Mouse (Mus musculus) lung, postnatal 36 days (tissue): ENCODE measurements around the gene Ern1.

Source experiments
- DNase-seq: peaks from one replicate; pipeline ENCODE4 v3.0.0; 2022; ENCODE audit warnings: mixed read lengths

The Ern1 gene

DNA sequence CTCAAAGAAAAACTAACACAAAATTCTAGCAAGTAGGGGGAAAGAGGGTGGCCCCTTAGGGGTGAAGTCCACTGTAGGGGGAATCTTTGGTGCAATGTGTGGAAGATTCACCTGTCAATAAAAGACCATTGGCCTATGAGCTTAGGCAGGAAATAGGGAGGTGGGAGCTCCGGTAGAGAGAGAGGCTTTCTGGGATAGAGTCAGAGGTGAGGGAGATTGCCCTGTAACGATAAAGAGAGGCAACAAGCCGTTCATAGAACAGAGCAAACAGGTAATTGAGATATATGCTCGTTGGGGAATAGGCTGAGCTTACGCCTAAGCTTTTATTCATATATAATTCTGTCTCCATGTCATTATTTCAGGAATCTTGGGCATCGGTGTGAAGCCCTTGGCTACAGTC lies 100.6 kb downstream of the Ern1 start:
- DNase-seq: no peak

DNA sequence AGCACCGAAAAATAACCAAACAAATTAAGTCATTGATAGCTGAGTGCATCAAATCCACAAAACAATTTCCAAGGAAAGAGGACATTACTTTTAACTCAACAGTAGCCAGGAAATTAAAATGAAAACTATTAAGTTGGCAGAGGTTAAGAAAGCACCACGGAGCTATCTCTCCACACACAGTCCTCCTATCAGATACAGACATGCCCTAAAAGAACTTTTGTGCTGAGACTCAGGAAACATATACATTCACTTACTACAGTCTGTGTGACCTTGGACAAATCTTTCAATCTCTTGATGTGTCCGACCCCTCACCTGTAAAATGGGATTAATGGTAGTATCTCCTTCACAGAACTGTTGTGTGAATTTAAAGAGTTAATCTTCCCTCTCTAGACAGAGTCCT lies 101.2 kb downstream of the Ern1 start:
- DNase-seq: no peak

DNA sequence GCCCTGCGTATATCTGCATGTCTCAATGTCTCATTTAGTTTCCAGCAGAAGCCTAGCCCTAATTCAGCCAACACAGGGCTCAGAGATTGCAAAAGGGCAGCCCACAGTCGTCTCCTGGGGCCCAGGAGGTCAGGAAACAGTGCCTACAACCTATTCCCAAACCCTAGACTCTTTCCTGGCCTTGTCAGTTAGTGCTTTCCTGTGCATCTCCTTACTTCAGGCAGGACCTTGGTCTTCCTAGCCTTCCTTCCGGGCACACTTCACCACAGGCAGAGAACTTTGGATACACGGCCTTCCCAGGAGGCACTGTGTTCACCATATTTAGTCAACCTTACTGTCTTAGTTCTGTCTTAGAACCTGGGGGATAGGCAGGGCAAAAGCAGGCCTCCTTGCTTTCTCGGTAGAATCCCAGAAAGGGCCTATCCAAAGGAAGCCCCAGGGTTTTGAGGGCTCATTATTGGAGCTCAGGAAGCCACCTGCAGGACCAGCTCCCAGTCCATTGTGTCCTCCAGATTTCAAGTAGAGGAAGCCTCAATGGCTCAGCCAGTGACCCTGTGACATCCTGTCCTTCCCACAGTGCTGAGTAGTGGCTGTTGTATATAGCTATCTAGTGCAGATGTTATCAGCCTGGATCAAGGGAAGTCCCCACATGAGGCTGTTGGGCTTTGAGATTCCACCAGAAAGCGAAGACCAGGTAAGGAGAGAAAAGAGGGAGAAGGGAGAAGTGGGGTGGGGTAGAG lies 104.4 kb downstream of the Ern1 start:
- peak; percentile 29 for DNase-seq

DNA sequence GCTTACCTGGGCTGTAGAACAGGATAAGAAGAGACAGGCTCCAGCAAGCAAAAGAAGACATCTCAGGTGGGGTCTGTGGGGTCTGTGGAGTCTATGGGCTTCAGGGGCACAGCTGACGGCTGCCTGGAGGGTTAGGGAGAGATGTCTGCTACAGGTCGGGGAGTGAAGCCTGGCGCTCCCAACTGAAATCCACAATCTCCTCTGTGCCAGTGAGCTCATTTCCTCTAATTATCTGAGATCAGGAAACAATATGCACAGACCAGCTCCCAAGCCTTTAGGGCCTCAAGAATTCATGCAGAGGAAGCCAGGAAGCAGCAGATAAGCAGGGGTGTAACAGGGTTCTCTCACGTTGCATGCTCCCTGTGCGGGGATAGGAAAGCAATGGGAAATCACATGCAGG lies 105.2 kb downstream of the Ern1 start:
- DNase-seq: peak; percentile 81

DNA sequence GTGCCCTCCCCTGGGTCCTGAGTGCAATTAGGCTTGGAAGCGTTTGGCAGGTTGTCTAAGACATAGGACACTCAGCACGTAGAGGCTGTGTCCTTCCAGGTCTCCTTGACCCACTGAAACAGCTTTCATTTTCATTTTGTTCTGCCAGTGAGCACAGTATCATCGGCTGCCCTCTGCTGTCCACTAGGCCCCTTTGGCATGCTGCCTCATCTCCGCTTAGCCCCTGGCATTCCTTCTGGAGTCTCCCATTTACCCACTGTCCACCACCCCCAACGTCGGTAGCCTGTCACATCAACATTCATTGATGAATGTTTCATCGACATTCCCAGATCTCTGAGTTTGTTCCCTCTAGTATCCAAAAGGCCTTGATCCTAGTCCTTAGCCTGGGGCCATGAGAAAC lies 105.8 kb downstream of the Ern1 start:
- peak; percentile 76 for DNase-seq

DNA sequence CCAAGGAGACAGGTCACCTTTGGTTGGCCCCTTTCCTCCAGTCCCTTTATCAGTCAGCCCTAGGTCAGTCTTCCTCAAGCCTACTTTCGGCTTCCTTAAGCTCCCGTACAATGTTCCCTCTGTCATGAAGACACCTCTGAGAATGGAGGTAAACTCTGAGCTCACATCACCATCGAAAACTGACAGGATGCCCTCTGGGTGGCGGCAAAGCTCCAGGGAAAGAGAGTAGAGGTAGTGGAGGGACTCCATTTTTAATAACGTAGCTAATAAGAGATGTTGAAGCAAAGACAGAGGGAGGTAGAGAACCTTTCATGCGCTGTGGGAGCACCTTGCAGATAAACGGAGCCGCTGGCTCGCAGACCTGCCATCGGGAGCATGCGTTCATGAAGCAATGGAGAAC lies 106.6 kb downstream of the Ern1 start:
- DNase-seq: no peak

DNA sequence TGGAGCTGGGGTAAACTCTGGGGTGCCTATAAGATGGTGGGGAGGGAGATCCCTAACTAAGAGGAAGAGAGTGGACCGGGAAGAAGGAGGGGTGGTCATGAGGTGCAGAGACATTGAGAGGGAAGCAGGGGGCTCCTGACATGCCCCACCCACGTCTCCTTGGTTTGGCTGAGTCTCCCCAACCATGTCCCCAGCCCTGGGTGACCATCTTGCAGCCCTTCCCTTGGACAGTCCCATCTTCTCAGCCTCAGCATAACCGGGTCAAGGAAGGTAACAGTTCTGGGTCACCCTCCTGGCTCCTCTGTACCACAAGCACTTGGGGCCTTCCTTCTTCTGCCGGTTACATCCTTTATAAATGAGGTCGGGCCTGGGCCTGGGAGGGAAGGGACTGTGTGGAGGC lies 112.7 kb downstream of the Ern1 start:
- DNase-seq: no peak

DNA sequence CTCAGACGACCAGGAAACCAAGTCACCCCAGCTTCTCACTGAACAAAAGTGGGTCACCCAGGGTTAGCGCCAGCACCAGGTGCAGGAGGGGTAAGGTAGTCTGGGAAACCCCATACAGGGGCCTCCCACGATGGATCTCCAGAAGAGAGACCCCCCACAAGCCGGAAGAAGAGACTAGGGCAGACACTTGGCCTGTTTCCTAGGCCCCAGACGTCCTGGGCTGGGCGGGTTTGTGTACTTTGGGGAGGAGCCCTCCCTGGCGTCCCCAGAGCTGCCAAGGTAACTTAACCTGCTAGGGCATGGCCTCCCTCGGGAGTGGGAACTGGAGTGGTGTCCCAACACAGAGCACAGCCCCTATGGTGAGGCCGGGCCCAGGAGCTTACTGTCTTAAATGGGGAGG lies 113.1 kb downstream of the Ern1 start:
- DNase-seq: peak; percentile 61

DNA sequence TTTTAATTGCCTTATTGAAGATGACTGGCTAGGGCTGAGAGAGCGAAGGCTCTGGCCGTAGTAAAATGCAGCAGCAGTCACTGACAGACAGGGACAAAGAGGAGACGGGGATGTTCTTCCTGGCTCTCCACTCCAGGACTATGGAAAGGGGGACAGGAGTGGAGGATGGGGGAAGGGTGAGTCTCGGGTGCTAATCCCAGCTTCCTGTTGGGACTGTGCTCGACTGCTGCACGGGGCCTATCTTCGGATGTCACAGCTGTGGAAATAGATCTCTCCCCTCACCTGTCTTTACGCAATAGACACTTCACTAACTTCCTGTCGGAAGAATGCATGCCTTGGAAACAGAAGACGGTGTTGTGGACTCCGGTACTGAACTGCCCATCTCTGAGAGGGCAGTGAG lies 113.7 kb downstream of the Ern1 start:
- DNase-seq: no peak

DNA sequence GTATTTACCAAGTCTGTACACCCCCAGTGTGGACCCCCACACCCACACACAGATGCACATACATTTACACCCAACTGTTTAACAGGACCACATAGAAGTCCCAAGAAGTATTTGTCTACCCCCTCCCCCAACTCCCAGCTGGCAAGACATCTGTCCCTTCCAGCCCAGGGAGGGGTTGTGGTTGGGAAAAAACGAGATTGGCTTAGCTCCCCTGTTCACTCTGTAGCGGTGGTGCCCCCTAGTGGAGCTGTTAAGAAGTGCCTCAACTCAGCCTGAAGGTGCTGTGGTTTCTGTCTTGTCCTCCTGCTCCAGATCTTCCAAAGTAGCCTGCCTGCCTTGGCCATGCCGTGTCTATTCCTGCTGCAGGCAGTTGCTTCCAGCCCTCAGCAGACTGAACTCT lies 121.3 kb downstream of the Ern1 start:
- peak; percentile 89 for DNase-seq

DNA sequence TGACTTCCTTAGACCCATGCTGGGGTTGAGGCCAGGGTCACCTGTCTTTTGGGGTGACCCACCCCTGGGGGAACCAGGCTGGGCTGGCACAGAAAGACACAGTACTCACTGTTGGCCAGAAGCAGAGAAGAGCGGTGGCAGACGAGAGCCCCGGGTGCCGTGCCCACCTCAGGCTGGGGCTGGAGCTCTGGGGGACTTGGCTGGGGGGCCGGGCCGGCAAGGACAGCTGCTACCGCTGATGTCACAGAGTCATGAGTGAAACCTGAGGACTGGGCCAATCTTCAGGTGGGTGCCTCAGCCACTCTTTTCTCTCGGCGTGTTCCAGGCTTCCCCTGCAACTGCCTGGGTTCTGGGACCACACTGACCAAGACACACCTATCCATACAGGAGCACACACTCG lies 122.3 kb downstream of the Ern1 start, which contains the start of gene Prr29:
Gene Prr29, plus strand, starts transcription at position 107 of the 400 bp plus-strand sequence.
- DNase-seq: no peak

DNA sequence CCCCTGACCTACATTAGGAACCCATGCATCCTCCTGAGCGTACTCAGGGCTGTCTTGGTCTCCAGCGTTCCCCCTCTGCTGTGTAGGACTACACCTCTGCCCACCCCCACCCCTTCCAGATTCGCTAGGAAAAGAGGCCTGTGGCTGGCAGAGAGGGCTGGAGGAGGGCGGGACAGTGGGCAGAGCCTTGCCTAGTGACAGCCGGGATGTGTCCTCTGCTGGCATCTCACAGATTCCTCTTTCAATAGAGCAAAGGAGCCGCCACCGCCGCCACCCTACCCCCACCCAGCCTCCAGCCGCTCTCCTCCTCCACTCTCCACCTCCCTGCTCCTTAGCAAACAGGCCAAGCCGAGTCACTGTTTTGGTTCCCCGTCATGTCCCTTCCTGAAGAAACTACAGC lies 122.9 kb downstream of the Ern1 start:
- DNase-seq: peak; percentile 50

DNA sequence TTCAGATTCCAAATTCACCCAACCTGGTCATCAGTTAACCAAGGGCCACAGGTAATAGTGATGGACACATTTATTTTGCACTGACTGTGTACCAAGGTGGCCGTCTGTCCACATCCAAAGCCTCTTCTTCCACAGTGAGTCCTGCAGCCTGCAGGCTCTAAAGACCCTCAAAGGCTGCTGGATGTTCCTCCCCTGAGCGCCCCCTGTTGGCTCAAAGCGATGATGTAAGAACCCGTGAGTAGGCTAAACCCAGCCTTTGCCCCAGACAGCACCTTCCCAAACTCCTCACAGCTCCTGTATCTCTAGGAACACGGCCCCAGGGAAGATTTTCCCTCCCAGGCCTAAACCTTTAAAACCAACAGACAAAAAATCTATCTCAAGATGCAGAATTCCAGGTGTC lies 128.3 kb downstream of the Ern1 start:
- peak; percentile 37 for DNase-seq

DNA sequence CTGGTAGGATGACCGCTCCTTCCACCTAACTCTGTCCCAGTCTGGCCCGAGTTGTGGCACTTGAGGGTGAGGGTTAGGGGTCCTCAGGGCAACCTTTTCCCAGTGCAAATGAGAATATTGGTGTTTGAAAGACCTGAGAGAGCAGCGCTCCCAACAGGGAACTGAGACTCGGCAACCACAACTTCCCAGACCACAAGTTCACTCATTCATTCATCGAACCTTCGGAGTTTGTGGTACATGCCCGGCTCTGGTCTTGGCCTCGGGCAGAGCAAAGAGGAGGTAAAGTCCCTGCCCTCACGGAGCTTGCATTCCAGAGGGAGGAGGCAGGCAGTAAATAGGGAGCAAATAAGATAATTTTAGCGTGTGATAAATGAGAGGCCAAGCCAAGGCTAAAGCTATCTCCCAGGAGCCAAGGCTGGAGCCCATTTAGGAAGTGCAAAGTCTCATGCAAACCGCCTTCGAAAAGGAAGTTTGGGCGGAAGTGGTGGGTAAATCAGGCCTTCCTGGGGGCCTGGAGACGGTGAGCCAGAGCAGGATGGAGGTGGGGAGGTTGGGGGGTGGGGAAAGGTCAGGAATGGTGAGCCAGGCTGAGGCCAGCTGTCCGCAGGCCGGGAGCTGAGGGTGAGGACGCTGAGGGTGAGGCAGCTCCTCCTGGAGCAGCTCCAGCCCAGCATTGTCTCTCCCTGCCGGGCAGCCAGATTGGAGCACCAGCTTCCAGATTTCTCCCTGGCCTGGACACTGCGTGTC lies 132.1 kb downstream of the Ern1 start:
- DNase-seq: peak; percentile 23

DNA sequence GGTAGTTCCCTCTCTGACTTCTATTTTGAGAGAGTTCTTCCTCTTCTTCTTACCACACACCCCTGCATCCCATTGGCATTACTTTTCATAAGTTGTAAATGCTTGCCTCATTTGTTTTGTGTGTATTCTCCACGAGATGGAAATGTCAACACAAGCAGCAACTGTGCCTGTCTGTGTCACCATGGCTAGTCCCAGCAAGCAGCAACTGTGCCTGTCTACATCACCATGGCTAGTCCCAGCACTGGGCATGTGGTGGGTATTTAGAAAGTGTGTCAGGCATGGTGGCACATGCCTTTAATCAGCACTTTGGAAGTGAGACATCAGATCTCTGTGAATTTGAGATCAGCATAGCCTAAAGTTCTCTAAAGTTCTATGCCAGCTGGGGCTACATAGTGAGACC lies 133.5 kb downstream of the Ern1 start:
- no peak for DNase-seq

DNA sequence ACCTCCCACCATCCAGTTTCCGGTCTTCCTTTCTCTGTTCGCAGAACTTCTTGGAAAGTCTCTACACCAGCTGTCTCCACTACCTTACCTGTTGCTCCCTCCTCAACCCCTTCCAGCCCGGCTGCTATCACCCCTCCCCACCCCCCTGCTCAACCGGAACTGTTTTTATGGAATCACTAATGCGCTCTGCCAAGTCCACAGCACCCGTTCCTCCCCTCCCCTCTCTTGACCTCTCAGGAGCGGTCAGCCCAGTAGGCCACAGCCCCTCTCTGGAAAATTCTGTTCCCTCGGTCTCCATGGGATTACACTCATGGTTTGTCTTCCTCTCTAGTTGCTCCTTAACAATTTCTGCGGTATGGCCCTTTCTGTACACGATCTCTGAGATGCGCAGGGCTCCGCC lies 134.5 kb downstream of the Ern1 start, which contains the start of gene Scn4a:
Gene Scn4a, minus strand, starts transcription at position 101 of the 400 bp plus-strand sequence.
- no peak for DNase-seq

DNA sequence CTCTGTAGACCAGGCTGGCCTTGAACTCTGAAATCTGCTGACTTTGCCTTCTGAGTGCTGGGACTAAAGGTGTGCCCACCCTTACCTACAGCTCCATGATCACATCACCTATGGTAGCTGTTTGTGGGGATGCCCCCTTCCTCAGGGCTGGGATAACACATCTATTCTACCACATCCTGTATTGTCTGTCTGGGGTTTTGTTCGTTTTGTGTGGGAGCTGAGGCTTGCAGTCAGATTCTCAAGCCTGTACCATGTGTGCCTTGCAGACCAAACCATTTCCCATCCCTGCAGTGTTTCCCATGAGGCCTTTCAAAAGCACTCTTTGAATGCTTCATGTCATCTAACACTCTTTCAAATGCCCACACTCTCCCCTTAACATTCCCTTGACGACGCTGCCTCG lies 135.7 kb downstream of the Ern1 start:
- no peak for DNase-seq

DNA sequence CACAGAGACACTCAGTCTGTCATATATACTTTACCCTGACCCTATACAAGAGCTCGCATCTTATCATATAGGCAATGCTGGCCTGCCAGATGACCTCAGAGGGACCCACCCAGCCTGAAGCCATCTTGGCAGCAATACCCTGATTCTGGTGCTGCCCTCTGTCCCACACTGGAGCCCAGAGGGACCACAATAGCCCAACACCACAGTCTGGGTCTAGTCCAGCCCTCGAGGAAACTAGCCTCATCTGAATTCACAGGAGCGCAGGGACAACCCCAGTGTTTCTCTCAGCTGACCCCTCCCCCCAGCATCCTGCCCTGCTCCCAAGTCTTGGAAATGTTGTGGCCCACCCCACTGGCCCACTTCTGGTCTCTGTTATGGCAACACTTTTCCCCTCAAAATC lies 136.4 kb downstream of the Ern1 start:
- DNase-seq: no peak

DNA sequence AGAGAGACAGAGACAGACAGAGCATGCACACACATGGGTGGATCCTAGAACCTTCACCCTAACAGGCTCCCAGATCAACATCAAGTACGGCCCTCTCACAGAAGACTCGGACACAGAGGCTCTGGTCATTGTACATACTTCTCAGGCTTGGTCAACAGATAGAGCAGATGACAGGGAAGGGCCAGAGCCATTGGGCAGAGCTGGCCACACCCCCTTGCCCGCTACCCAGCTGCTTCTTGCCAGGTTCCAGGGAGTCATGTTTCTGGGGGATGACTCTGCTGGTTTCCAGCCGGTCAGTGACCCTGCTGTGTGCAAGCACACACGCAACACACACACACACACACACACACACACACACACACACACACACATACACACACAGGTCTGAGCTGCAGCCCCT lies 136.8 kb downstream of the Ern1 start:
- DNase-seq: peak; percentile 36

DNA sequence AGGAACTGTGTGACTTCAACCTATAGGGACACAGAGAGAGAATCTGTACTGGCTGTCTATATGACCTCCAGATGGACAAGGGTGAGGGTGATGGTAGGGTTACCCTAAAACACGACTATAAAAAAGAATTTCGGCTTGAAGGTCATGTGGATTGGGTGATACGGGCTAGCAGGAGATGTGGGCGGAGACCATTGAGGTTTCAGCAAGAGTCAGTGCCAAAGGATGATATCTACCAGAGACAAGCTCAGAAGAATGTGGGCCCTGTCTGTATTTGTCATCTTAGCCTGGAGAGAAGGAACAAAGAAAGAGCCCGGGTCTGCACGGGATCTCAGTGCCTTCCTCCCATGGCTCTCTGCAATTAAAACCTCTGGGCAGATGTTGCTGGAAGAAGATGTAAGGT lies 137.9 kb downstream of the Ern1 start:
- no peak for DNase-seq

DNA sequence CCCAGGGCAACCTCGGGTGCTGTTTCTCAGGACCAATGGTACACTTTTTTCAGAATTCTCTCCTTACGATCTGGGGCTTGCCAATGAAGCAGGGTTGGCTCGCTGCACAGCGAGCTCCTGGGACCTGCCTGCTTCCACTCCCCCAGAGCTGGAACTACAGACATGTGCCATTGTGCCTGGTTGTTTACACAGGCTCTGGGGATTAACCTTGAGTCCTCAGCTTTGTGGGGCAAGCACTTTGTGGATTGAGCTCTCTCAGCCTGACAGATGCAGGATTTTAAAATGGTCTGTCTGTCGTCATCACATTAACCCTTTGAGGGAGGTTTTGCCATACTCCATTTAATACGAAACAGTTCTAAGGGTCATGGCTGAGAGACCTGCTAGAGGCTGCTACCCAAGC lies 142.7 kb downstream of the Ern1 start:
- no peak for DNase-seq
